Mouse (Mus musculus): ENCODE measurements around the gene Themis.

GRCm38 (mm10) chr10:28890886-28891285, 222.7 kb downstream of the Themis start:
- no peak for TF ChIP-seq POLR2A (IDR thresholded peaks at IDR 0.05; ENCODE audit: low read depth, low read length)
- TF ChIP-seq CTCF (IDR thresholded peaks at IDR 0.05; ENCODE audit: extremely low read depth, insufficient read depth, insufficient read length, insufficient replicate concordance): no peak

Data from spleen, adult 2 months (tissue).